Mouse (Mus musculus) forebrain, embryonic 12.5 days (tissue): ENCODE data around the gene Gm20518. TPM values are rescaled to one million over a fixed set of nuclear protein-coding genes. Genes with fewer than 3 reads are reported as not detected.

Experiments used
- ATAC-seq: fragments of 200-750 bp; cut with Nextera tagmentation; 2 replicates; pipeline ENCODE4 v1.8.0; 2017; ENCODE audit warnings: moderate TSS enrichment; ENCODE audit not compliant: low FRiP score
- H3K27ac ChIP-seq: fragments of 300-500 bp; sonication (generic); 2 replicates; pipeline ENCODE4 v1.5.1; 2016; ENCODE audit warnings: mild to moderate bottlenecking
- H3K27me3 ChIP-seq: fragments of 300-500 bp; sonication (generic); 2 replicates; pipeline ENCODE4 v1.6.1; 2016; ENCODE audit warnings: mild to moderate bottlenecking
- H3K36me3 ChIP-seq: fragments of 300-500 bp; sonication (generic); replicated peaks from 2 replicates; pipeline ENCODE4 v1.6.1; 2016; ENCODE audit warnings: mild to moderate bottlenecking
- H3K4me1 ChIP-seq: fragments of 300-500 bp; sonication (generic); 2 replicates; pipeline ENCODE4 v1.6.1; 2016
- H3K4me2 ChIP-seq: fragments of 300-500 bp; sonication (generic); 2 replicates; pipeline ENCODE4 v1.6.1; 2016; ENCODE audit warnings: mild to moderate bottlenecking, moderate library complexity
- H3K4me3 ChIP-seq: fragments of 300-500 bp; sonication (generic); replicated peaks from 2 replicates; pipeline ENCODE4 v1.5.1; 2016; ENCODE audit warnings: mild to moderate bottlenecking
- H3K9ac ChIP-seq: fragments of 300-500 bp; sonication (generic); 2 replicates; pipeline ENCODE4 v1.6.1; 2016; ENCODE audit warnings: mild to moderate bottlenecking
- H3K9me3 ChIP-seq: fragments of 300-500 bp; sonication (generic); 2 replicates; pipeline ENCODE4 v1.6.1; 2016
- WGBS: fragments of 180-500 bp; shearing (Covaris S2); methylation state at CpG from one replicate; pipeline ENCODE4 v1.1.7; 2016; 5-methylcytosine and 5-hydroxymethylcytosine counted together
- polyA plus RNA-seq: library from polyadenylated mRNA; unstranded; fragments of >200 nt; fragmentation: Nextera tagmentation; extraction: Ambion mirVana; gene quantifications from 2 replicates; pipeline ENCODE4 v1.2.1, GENCODE M21; 2016

Gm20518 gene
- polyA plus RNA-seq, 1 experiment from 2014 or later = 0.43 TPM

- WGBS = 6% methylated on average over 7 of the region's 7 CpGs
- peaks cover 100% of the 10 kb centered on the region for H3K27me3 ChIP-seq
- no peak overlapping the region for H3K9ac ChIP-seq
- no peak for ATAC-seq
- no peaks in the 10 kb centered on the region for H3K36me3 ChIP-seq
- peaks cover 62% of the 10 kb centered on the region for H3K4me1 ChIP-seq
- no peak overlapping the region for H3K4me3 ChIP-seq
- no peaks in the 10 kb centered on the region for H3K9me3 ChIP-seq
- no peak overlapping the region for H3K27ac ChIP-seq
- no peak overlapping the region for H3K4me2 ChIP-seq
Observed at GRCm38 (mm10) chr16:17801777-17802455, 89.6 kb downstream of the Gm20518 start.

DNA sequence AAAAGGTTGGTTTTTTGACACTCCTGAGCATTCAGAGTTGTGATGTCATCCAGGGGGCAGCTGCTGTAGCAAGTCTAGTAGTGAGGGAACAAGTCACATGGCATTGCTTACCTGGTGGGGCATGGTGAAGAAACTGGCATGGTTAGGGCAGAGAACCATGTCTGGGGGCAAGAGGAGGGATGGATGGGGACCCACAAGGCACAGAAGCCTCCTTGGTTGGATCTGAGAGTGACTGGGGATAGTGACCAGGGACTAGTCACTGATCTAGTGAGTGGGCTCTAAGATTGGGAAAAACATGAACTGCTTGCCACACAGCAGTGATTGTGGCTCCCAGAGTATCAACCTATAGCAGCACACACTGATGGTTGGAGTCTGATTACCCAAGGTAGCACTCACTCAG, 91.9 kb downstream of the Gm20518 start:
- Histone ChIP-seq H3K36me3 (no peaks in the 10 kb centered on the region), H3K4me3 (no peak overlapping the region), H3K4me1 (peaks cover 49% of the 10 kb centered on the region), H3K9ac (no peak overlapping the region), H3K4me2 (no peak overlapping the region), H3K27me3 (peaks cover 99% of the 10 kb centered on the region), H3K27ac (no peak overlapping the region), H3K9me3 (no peaks in the 10 kb centered on the region)
- no peak for ATAC-seq

DNA sequence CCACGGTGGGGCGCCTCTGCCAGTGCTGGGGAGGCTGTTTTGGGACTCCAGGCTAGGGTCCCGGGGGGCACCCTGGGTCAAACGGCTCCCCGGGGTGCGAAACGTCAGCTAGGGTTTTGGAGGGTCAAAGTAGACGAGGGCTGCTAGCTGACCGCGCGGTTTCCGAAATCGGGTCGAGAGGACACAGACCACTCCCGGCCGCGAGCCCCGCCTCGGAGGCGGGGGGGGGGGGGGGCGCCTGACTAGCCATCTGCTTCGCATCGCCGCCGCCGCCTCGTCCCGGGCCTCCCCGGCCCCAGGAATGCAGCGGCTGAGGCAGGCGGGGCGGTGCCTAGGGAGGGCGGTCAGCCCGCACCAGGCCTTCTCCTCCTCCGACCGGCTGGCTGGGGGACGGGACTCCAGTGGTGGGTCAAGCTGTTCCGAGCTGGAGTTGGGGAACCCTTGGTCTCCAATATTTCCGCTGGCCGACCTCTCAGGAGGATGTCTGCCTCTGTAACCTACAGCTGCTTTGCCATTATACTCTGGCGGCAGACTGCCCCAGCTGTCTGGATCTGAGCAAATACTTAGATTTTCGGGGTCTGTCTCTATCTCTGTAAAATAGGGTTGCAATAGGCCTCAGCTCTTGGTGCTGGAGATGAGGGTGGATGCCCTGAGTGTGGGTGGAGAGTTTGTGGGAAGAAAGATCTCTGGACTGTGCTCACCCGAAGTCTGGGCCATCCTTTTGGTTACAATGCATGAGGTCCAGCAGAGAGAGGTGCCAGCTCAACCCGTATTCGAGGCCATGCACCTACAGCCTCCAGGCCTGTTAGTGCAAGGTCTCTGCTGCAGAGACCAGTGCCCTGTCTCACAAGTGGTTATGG, 92.9 kb downstream of the Gm20518 start:
- H3K9ac ChIP-seq = peak overlapping the region; percentile 34; the same call in 1 of the 2 replicates
- H3K4me2 ChIP-seq = peak overlapping the region; percentile 86
- H3K4me1 ChIP-seq = peaks cover 39% of the 10 kb centered on the region
- ATAC-seq = 0 out of 2 replicates have a peak, but pooled peaks have one; percentile 20
- H3K9me3 ChIP-seq = no peaks in the 10 kb centered on the region
- H3K4me3 ChIP-seq = peak overlapping the region; percentile 50
- 0 out of 2 replicates have a peak overlapping the region, but pooled peaks have one; percentile 11 for H3K27ac ChIP-seq
- WGBS = 3% methylated on average over 37 of the region's 45 CpGs
- H3K36me3 ChIP-seq = 0 out of 2 replicates have a peak, but pooled peaks cover 5% of the 10 kb centered on the region
- peaks cover 88% of the 10 kb centered on the region for H3K27me3 ChIP-seq

DNA sequence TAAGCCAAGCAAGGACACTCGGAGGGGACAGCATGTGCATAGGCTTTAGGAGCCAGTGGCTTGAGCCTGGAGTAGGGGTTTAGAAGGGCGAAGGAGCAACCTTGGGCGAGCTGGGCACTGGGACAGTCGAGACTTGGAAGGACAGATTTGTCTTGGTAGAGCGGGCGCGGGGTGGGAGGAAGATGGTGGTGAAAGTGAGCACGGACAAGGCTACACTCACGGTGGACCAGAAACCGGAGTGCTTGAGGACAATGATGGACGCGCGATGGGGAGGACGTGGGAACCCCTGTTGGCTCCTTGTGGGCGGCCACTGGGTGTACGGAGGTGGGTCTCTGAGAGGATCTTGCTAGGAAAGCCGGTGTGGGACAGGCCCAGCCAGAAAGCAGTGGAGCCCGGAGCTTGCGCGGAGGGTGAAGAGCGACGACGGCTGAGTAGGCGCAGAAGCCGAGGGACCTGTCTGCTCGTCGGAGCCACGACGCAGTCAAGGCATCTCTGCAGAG, 93.6 kb downstream of the Gm20518 start:
- H3K4me3 ChIP-seq = peak overlapping the region; percentile 50
- H3K27ac ChIP-seq = 0 out of 2 replicates have a peak overlapping the region, but pooled peaks have one; percentile 11
- peaks cover 32% of the 10 kb centered on the region for H3K4me1 ChIP-seq
- H3K9ac ChIP-seq = peak overlapping the region; percentile 70; the same call in 1 of the 2 replicates
- peaks cover 10% of the 10 kb centered on the region for H3K36me3 ChIP-seq
- H3K4me2 ChIP-seq = peak overlapping the region; percentile 86
- H3K27me3 ChIP-seq = peaks cover 82% of the 10 kb centered on the region
- WGBS = 4% methylated on average over 29 of the region's 29 CpGs
- no peaks in the 10 kb centered on the region for H3K9me3 ChIP-seq
- ATAC-seq = no peak

DNA sequence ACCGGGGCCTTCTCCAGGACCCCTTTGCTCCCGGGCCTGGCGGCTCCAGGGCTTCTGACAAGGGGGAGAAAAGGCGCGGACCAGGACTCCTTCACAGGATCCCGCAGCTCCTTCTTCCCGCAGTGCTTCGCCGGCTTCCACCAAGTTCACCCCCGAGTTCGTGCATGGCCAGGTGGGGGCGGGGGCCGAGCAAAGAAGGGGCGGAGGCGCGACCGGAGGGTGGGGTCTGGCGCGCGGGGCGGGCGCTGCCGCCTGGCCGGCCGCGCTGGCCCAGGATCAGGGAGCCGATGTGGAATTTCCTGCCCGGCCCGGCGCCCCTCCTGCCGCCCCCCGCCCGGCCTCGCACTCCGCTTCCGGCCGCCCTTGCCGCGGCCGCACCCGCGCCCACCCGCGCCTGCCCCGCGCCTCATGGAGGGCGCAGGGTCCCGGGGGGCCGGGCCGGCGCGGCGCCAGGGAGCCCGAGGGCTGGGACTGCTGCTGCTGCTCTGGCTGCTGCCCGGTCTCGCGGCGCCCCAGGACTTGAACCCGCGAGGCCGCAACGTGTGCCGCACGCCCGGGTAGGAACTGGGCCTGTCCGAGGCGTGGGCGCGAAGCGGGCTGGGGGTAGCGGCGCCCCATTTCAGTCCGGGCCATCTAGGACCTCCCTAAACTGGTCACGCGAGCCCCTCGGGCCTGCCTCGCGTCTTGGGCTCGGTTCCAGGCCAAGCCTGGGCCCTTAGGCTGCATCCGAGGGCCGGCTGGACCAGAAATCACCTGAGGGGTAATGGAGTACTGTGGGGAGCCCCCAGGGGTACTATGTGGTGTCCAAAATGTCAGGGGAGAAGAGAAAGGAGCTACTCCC, 94.3 kb downstream of the Gm20518 start, which contains the start of gene Scarf2:
Gene Scarf2, plus strand, starts transcription at position 312 of the 841 bp plus-strand sequence.
- Histone ChIP-seq H3K4me1 (peaks cover 25% of the 10 kb centered on the region), H3K4me2 (peak within 1 kb of the TSS; percentile 86), H3K9ac (peak within 1 kb of the TSS; percentile 70), H3K9me3 (no peaks in the 10 kb centered on the region), H3K27ac (peak within 1 kb of the TSS; percentile 59; the same call in 1 of the 2 replicates), H3K4me3 (peak within 1 kb of the TSS; percentile 50), H3K27me3 (peaks cover 75% of the 10 kb centered on the region), H3K36me3 (peaks cover 17% of the 10 kb centered on the region)
- 1% methylated on average over 69 of the region's 81 CpGs for WGBS
- peak; percentile 36; the same call in 1 of the 2 replicates for ATAC-seq

- no peak overlapping the region for H3K27ac ChIP-seq
- H3K4me3 ChIP-seq = peak overlapping the region; percentile 50
- no peaks in the 10 kb centered on the region for H3K9me3 ChIP-seq
- no peak for ATAC-seq
- H3K4me1 ChIP-seq = peaks cover 22% of the 10 kb centered on the region
- peak overlapping the region; percentile 86 for H3K4me2 ChIP-seq
- H3K27me3 ChIP-seq = peaks cover 68% of the 10 kb centered on the region
- H3K9ac ChIP-seq = peak overlapping the region; percentile 70; the same call in 1 of the 2 replicates
- H3K36me3 ChIP-seq = peaks cover 23% of the 10 kb centered on the region
Observed at GRCm38 (mm10) chr16:17796519-17796918, 95.0 kb downstream of the Gm20518 start.

DNA sequence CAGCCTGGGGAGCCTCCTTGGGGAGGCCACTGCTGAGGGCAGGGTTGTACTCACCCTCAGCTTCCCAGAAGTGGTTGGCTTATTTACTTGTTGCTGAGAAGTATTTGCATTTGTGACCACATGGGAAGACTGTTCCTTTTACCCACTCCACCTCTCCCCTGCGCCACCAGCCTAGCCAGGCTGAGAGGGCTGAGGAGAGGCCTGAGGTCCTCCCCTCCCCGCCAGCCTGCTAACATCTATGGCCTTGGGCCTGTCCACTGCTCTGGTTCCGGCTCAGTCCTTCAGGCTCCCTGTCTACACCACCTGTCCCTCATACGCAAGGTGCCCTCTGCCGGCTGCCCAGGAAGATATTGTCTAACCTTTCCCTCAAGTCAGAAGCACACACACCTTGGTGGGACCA, 95.8 kb downstream of the Gm20518 start:
- no peak overlapping the region for H3K27ac ChIP-seq
- no peak for ATAC-seq
- H3K9me3 ChIP-seq = no peaks in the 10 kb centered on the region
- no peak overlapping the region for H3K4me2 ChIP-seq
- H3K36me3 ChIP-seq = peaks cover 31% of the 10 kb centered on the region
- no peak overlapping the region for H3K9ac ChIP-seq
- H3K4me1 ChIP-seq = peaks cover 22% of the 10 kb centered on the region
- H3K27me3 ChIP-seq = peaks cover 59% of the 10 kb centered on the region
- no peak overlapping the region for H3K4me3 ChIP-seq
- 61% methylated on average over 5 of the region's 5 CpGs for WGBS

DNA sequence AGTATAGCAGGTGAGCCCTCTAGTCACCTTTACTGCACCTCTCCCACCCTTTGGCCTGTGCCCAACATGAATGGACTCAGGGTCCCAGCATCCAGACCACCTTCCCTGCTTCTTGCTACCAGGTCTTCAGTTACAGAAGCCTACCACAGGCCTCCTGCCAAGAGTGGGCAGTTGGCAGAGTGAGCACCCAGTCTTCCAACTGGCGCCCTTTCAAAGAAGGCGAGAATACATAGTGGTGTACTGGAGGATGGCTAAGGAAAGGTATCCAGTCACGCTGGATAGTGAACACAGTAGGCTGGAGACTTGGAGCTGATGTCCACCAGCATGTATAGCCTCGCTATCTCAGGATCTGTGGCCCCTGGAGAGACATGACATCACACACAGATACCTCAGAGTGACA, 97.4 kb downstream of the Gm20518 start:
- H3K27ac ChIP-seq = no peak overlapping the region
- no peak overlapping the region for H3K9ac ChIP-seq
- 86% methylated on average over 4 of the region's 4 CpGs for WGBS
- H3K9me3 ChIP-seq = no peaks in the 10 kb centered on the region
- H3K27me3 ChIP-seq = peaks cover 43% of the 10 kb centered on the region
- H3K4me3 ChIP-seq = no peak overlapping the region
- peaks cover 22% of the 10 kb centered on the region for H3K4me1 ChIP-seq
- no peak overlapping the region for H3K4me2 ChIP-seq
- peaks cover 45% of the 10 kb centered on the region for H3K36me3 ChIP-seq
- no peak for ATAC-seq

DNA sequence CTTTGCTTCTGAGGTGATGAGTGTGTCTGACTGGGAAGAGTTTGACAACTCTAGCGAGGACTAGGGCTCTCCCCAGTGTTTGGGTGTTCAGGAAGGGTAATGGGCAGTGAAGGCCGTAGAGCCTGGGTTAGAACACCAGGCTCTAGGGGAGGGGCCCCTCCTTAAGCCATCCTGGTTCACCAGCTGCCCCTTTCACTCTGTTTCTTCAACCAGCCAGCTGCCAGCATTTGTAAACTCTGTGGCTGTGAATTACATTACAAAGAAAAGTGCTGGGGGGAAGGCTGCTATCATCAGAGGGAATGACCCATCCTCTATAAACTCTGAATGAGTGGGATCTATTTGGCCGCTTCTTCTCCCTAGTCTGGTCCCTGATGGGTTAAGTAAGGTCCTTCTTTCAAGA, 98.7 kb downstream of the Gm20518 start:
- Histone ChIP-seq H3K27me3 (peaks cover 30% of the 10 kb centered on the region), H3K27ac (no peak overlapping the region), H3K36me3 (peaks cover 52% of the 10 kb centered on the region), H3K9ac (no peak overlapping the region), H3K4me1 (peaks cover 11% of the 10 kb centered on the region), H3K4me3 (no peak overlapping the region), H3K4me2 (no peak overlapping the region), H3K9me3 (no peaks in the 10 kb centered on the region)
- no peak for ATAC-seq
- 71% methylated on average over 3 of the region's 3 CpGs for WGBS

DNA sequence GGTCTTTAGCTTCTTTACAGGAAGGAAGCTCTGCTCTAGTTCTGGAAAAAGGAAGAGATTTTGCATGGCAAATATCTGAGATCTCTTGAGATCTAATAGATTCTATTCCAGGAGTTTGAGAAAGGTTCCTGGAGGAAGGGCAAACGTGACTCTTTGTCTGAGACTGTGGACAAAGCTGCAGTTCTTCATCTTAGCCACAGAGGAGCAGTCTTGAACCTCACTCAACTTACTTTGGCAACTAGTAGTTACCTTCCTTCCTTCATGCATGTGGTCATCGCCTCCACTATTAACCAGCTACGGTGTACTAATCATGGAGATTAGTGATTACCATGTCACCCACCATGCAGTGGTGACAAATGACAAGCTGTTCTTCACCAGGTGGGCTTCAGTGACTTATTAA, 106.1 kb downstream of the Gm20518 start:
- Histone ChIP-seq H3K27ac (no peak overlapping the region), H3K9me3 (no peaks in the 10 kb centered on the region), H3K36me3 (peaks cover 74% of the 10 kb centered on the region), H3K27me3 (no peaks in the 10 kb centered on the region), H3K4me2 (no peak overlapping the region), H3K9ac (no peak overlapping the region), H3K4me3 (no peak overlapping the region), H3K4me1 (no peaks in the 10 kb centered on the region)
- no peak for ATAC-seq
- WGBS = 55% methylated on average over 3 of the region's 3 CpGs
